Mouse (Mus musculus): ENCODE measurements around the gene Chrng. TPM values are rescaled to one million over a fixed set of nuclear protein-coding genes. Genes with fewer than 3 reads are reported as not detected.

The Chrng gene
- not detected in 2 replicates for polyA plus RNA-seq (2012; rRNA removed)

GRCm38 (mm10) chr1:87204465-87204864 lies at the start of gene Chrng:
Gene Chrng, plus strand, starts transcription at chr1:87204657.

DNA sequence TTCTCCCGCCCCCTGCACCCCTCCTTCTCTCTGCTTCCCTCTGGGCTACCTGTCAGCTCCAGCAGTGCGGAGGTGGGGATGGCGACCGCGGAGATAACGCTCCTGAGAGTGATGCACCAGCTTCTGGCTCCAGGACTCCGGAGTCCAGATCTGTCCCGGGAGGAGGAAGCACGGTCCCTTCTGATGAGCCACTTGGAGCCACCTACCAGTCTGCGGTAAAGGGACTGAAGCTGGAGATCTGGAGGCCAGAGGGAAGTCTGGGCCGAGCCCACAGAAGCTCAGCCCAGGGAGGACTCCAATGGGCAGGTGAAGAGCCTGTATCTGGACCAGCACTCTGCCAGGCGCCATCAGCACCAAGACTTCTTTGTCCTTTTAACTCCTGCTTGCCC lies 48.3 kb upstream of the Chrng start, which contains the start of gene Ecel1:
Gene Ecel1, minus strand, starts transcription at position 323 of the 389 bp plus-strand sequence.

DNA sequence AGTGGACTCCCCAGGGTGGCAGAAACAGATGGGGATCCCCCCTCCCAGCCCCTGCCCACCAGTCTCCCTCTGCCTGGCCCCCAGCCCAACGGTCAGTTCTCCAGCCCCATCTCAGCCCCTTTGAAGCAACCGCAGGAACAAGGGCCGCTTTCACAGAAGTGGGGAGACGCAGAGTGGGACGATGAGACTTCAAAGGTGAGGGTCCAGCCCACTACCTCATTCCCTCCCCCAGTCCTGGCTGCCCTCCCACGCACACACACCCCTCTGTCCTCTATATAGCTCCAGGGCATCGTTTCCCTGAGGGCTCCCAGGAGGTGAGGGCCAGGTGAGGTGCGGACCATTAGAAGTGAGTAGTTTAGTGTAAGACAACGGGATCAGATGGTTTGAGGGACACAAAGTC lies 21.4 kb upstream of the Chrng start, which contains the start of gene Prss56:
Gene Prss56, plus strand, starts transcription at position 301 of the 400 bp plus-strand sequence.

DNA sequence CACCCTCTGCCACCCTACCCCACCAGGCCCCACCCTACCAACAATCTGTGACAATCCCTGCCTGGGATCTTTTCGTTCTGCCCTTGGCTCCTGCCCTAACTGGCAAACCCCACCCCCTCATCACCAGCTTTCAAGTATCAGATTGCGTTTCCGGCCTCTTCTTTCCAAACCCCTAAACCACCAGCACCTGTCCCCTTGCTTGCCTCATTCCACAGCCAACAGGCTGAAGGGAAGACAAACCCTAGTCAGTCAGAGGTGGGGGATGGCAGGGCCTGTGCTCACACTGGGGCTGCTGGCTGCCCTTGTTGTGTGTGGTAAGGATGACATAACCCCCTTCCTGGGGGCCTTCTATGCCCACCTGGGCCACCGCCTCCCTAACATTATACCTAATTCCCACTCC lies 14.0 kb upstream of the Chrng start, which contains the start of gene Chrnd:
Gene Chrnd, plus strand, starts transcription at position 179 of the 400 bp plus-strand sequence.

DNA sequence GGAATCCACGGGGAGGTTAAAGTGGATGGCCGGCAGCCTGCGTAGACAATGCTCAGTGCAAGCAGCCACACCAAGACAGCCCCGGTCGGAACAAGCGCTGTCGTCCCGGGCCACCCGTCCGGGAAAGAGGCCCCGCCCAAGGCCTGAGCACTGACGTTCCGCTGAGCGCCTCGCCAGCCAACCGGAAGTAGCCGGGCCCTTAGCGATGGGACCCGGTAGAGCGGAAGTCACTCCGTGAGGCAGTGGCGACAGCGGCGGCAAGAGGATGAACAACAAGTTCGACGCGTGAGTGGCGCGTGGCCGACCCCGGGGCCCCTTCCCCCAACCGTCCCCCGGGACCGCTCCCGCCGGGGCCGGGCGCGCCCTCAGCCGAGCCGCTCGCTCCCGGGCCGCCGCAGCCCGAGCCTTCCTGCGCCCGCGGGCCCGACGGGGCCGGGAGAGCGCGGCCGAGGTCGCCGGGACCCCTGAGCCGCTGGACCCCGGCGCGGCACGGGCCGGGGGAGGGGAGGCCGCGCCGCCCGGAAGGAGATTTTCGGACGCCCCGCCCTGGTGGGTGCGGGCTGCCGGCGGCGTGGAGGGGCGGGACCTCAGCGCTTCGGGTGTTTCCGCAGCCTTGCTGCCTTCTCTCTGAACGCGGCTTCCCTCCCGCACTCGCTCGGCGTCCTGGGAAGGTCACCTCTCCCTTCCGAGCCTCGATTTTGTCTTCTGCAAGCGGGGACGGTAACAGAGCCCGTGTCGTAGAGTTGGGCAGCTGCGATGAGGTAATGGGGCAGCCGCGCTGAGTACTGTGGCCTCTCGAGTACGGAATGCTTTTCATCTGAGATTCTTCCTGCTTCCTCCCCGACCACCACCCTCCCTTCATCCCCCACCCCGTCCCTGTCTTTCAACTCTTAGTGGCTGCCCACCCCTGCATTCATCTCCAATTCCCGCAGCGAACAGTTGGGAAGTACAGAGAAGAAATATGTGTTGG lies 9.6 kb downstream of the Chrng start, which contains the start of gene Eif4e2:
Gene Eif4e2, plus strand, starts transcription at position 180 of the 970 bp plus-strand sequence.

Other genes with a start within 250 kb of the Chrng start
- 0.16 TPM in 1 of 2 replicates, not detected in the other for gene Alppl2, start 114.7 kb upstream of the Chrng start, polyA plus RNA-seq (2012; rRNA removed)
- gene Alpi, start 103.1 kb upstream of the Chrng start, polyA plus RNA-seq (2012; rRNA removed), result 30.6 and 40.2 TPM in 2 replicates
- gene Akp3, start 79.7 kb upstream of the Chrng start, polyA plus RNA-seq (2012; rRNA removed), result 0.10 TPM in 1 of 2 replicates, not detected in the other
- 0.12 and 0.15 TPM in 2 replicates for gene Ecel1, start 48.1 kb upstream of the Chrng start, polyA plus RNA-seq (2012; rRNA removed)
- not detected in 2 replicates for gene Prss56, start 21.3 kb upstream of the Chrng start, polyA plus RNA-seq (2012; rRNA removed)
- not detected in 2 replicates for gene Chrnd, start 14.1 kb upstream of the Chrng start, polyA plus RNA-seq (2012; rRNA removed)
- 28.4 and 34.6 TPM in 2 replicates for gene Eif4e2, start 9.3 kb downstream of the Chrng start, polyA plus RNA-seq (2012; rRNA removed)
- gene Efhd1, start 59.7 kb downstream of the Chrng start, polyA plus RNA-seq (2012; rRNA removed), result 2.9 and 3.3 TPM in 2 replicates
- gene Gigyf2, start 122.3 kb downstream of the Chrng start, polyA plus RNA-seq (2012; rRNA removed), result 24.0 and 24.7 TPM in 2 replicates
- gene Kcnj13, start 190.1 kb downstream of the Chrng start, polyA plus RNA-seq (2012; rRNA removed), result not detected in 2 replicates